Mouse (Mus musculus): ENCODE measurements around the gene 4933415F23Rik.

4933415F23Rik gene

GRCm38 (mm10) chr1:23102021-23102420 lies at the start of gene 4933415F23Rik:
4933415F23Rik (minus strand) TSS chr1:23102253.
- DNase-seq (ENCODE audit: low read depth, low spot score), result no peak

DNA sequence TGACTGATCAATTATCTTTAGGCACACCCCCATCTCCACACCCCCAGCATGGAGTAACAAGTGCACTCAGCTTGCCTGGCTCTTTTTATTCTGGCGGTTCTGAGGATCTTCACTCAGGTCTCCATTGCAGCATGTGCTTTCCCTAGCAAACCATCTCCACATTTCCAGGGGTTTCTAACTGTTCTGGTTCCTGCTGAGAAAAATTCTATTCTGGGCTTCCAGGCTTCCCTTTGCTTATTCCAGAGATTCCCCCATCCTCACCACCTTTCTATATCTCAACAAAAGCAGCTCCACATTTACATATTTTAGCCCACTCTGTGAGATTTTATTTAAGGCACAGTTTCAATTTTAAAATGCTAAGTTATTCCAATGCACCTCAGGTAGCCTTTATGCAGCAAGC lies 49.7 kb upstream of the 4933415F23Rik start:
- no peak for DNase-seq (ENCODE audit: low read depth, low spot score)

DNA sequence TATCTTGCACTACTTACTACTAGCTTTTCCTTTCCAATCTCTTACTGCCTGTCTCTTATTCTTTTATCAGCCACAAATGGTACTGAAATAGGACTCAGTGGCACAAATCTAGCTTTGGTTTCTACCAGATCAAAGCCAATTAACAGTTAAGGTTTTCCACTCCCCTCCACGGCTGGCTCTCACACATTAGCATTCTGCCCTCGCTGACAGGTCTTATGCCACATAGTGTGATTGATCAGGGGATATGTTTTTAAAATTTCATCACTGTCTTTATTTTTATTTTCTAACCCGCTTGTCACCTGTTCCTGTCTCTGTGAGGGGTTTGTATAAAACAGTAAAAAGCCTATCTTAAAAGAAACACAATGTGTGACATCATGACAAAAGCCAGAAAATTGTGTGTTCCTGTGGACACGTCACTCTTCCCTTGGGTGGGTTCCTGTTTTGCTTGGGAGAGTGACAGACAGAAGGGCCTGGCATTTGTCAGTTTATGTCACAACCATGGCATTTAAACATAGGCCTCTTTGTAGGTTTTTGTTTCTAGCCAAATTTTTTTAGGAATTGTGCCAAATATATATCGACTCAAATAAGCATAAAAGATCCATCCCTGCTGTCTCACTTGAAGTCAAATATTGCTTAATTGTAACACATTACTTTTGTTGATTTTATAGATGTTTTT lies 44.3 kb upstream of the 4933415F23Rik start:
- no peak for DNase-seq (ENCODE audit: low read depth, low spot score)

- DNase-seq (ENCODE audit: low read depth, low spot score), result no peak
These were observed 39.2 kb upstream of the 4933415F23Rik start for GRCm38 (mm10) chr1:23141121-23141811.

DNA sequence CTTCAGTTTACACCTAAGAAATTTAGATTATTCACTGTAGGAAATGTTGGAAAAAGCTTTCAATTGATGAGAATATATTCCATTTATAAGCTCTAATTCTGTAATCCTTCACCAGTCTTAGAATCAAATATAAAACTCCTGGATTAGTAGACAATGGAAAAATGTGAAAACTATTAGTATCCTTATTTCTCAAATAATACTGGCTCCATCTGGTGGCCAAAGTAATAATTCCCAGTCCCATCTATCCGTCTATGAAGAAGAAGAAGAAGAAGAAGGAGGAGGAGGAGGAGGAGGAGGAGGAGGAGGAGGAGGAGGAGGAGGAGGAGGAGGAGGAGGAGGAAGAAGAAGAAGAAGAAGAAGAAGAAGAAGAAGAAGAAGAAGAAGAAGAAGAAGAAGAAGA lies 38.5 kb upstream of the 4933415F23Rik start:
- peak; percentile 16 for DNase-seq (ENCODE audit: low read depth, low spot score)

- DNase-seq (ENCODE audit: low read depth, low spot score), result no peak
These were observed 18.8 kb upstream of the 4933415F23Rik start for GRCm38 (mm10) chr1:23120901-23121300.

DNA sequence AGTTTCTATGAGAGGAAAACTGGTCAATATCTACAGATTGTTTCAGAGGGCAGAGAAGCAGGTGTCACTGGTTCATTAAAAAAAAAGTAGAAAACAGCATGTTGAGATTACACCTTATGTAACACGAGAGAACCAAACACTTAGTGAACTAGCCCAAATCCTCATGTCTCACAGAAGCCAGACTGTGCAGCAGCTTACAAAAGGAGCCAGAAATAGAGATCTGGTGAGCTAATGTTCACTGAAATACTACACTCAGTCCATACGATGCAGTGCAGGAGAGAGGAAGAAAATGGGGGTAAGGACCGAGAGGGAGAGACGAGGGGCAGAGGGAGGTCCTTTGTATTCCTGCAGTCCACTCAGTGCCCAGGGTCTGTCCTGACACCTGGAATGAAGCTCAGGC lies 17.4 kb upstream of the 4933415F23Rik start:
- no peak for DNase-seq (ENCODE audit: low read depth, low spot score)

GRCm38 (mm10) chr1:23117423-23117822 lies 15.4 kb upstream of the 4933415F23Rik start:
- no peak for DNase-seq (ENCODE audit: low read depth, low spot score)

- no peak for DNase-seq (ENCODE audit: low read depth, low spot score)
These were observed 7.1 kb upstream of the 4933415F23Rik start for GRCm38 (mm10) chr1:23109191-23109590.

DNA sequence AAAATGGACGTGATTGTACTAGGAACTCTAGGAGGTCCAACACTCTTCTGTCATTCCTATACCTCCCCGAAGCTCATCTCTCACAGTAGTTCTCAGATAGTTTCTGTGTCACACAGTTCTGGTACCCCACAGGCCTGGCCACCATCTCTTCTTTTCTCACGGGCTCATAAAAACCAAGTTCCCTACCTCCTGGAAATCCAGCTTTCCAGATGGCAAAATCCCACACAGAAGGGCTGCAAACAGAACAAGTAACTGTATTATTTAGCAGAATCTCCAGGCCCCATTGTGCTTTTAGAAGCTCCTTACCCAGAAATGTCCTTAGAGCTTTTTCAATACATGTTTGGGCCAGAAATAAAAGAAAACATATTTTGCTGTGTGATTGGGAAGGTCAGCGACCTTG lies 828 bp upstream of the 4933415F23Rik start:
- DNase-seq (ENCODE audit: low read depth, low spot score), result no peak

GRCm38 (mm10) chr1:23099791-23100190 lies 2.3 kb downstream of the 4933415F23Rik start:
- no peak for DNase-seq (ENCODE audit: low read depth, low spot score)

DNA sequence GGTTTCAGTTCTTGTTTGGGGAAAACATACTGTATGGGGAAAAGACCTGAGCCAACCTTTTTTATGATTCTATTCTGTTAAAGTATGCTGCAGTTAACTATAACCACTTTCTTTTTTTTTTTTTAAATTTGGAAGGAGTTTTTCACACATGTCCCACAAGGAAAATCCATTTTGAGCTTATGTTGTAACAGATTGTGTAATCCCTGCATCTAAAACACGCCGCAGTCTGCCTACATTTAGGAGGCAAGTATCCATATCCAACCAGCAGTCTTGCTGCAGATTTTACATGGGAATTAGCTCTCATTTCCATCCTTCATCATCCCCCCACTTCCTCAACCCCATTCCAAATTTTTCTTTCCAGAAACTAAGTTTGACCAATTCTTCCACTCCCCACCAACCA lies 3.6 kb downstream of the 4933415F23Rik start:
- DNase-seq (ENCODE audit: low read depth, low spot score), result no peak

GRCm38 (mm10) chr1:23097996-23098395 lies 4.1 kb downstream of the 4933415F23Rik start:
- DNase-seq (ENCODE audit: low read depth, low spot score), result no peak

DNA sequence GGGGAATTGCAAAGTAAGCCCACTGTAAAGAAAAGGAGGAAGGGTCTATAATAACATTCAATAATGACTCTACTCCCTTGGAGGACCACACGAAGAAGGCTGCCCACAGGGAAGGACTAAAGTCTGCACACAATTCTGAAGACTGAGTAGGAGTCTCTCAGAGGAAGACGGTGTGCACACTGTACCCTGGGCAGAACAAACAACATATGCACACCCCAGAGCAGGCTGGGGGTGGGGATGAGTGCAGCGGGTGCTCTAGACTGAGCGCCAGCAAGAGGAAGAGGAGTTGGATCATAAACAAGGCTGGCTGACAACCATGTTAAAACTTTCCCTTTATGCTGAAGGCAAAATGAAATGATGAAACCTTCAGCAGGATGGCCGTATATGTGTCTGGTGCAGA lies 34.3 kb downstream of the 4933415F23Rik start:
- no peak for DNase-seq (ENCODE audit: low read depth, low spot score)

- no peak for DNase-seq (ENCODE audit: low read depth, low spot score)
These were observed 37.2 kb downstream of the 4933415F23Rik start for GRCm38 (mm10) chr1:23064717-23065475.

GRCm38 (mm10) chr1:23063946-23064345 lies 38.1 kb downstream of the 4933415F23Rik start:
- no peak for DNase-seq (ENCODE audit: low read depth, low spot score)

- peak; percentile 75 for DNase-seq (ENCODE audit: low read depth, low spot score)
These were observed 40.3 kb downstream of the 4933415F23Rik start for GRCm38 (mm10) chr1:23061614-23062373.

GRCm38 (mm10) chr1:23060056-23060455 lies 42.0 kb downstream of the 4933415F23Rik start:
- DNase-seq (ENCODE audit: low read depth, low spot score), result no peak
